Mouse (Mus musculus): ENCODE data around the gene Zfyve1.

- TF ChIP-seq CTCF (IDR thresholded peaks at IDR 0.05; ENCODE audit: insufficient read depth, low read depth, low read length) (no peak), POLR2A (IDR thresholded peaks at IDR 0.05; ENCODE audit: insufficient read depth, low read depth, low read length) (no peak)
Observed at GRCm38 (mm10) chr12:83497959-83498358, 99.1 kb downstream of the Zfyve1 start.

All from olfactory bulb, adult 2 months (tissue).